Mouse (Mus musculus): Measurements from ENCODE around the gene Wdr48. TPM values are rescaled to one million over a fixed set of nuclear protein-coding genes. Genes with fewer than 3 reads are reported as not detected.

Wdr48 gene
- polyA plus RNA-seq, 1 experiment from 2014 or later: 85.2 TPM

DNA sequence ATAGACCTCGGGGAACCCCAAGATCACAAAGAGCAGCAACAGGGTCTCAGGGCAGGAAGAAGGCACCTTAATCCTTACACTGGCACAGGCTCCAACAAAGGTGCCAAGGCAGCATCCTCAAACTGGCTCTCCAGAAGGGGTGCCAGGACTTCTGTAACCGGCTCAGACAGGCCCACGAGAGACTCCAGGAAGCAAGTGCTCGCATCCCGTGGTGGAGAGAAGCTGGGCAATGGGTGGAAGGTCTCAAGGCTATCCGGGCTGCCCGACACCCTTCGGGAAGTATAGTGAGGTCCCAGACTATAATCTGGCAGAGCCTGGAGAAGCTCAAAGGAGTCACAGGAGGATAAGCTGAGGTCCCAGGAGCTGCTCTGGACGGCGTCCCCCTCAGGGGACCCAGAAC lies 77.5 kb downstream of the Wdr48 start:
- 77% methylated on average over 10 of the region's 10 CpGs for WGBS
- ATAC-seq: no peak
- no peak overlapping the region for H3K27ac ChIP-seq (ENCODE audit: low read length)

DNA sequence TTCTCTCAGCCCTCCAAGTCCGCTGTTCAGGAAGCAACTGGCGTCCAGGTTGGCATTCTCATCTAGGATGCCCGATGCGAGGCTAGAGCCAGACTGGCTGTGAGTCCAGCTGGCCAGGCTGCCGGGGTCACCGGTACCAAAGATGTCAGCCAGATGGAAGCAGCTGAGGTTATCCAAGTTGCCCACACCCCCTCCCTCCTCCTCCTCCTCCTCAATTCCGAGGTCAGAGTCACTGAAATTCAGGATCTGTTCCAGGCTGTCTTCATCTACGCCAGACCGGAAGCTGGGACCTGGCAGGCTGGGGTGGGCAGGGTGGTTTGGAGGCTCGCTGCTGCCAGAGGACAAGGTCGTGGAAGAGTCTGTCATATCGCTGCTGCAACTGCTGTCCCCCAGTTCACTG lies 77.9 kb downstream of the Wdr48 start:
- WGBS: 83% methylated on average over 12 of the region's 12 CpGs
- no peak overlapping the region for H3K9ac ChIP-seq (replicated peaks; ENCODE audit: low read depth, low read length)
- no peak overlapping the region for H3K4me3 ChIP-seq (replicated peaks; ENCODE audit: low read length)
- no peak overlapping the region for H3K4me2 ChIP-seq (ENCODE audit: low read length)
- no peaks in the 10 kb centered on the region for H3K36me3 ChIP-seq (ENCODE audit: control insufficient read depth, insufficient read depth)
- no peak overlapping the region for H3K27ac ChIP-seq (ENCODE audit: low read length)
- H3K4me1 ChIP-seq (replicated peaks; ENCODE audit: control insufficient read depth, insufficient read depth, low read length): peaks cover 34% of the 10 kb centered on the region
- H3K27me3 ChIP-seq (replicated peaks; ENCODE audit: control insufficient read depth, insufficient read depth, low read length): no peaks in the 10 kb centered on the region
- no peaks in the 10 kb centered on the region for H3K9me3 ChIP-seq (ENCODE audit: control insufficient read depth, low read length)
- no peak for ATAC-seq

More for the DNA sequence above, 77.5 kb downstream of the Wdr48 start:
- Histone ChIP-seq H3K9me3 (ENCODE audit: control insufficient read depth, low read length) (no peaks in the 10 kb centered on the region), H3K4me3 (replicated peaks; ENCODE audit: low read length) (no peak overlapping the region), H3K4me1 (replicated peaks; ENCODE audit: control insufficient read depth, insufficient read depth, low read length) (peaks cover 30% of the 10 kb centered on the region), H3K27me3 (replicated peaks; ENCODE audit: control insufficient read depth, insufficient read depth, low read length) (no peaks in the 10 kb centered on the region), H3K4me2 (ENCODE audit: low read length) (no peak overlapping the region), H3K36me3 (ENCODE audit: control insufficient read depth, insufficient read depth) (no peaks in the 10 kb centered on the region), H3K9ac (replicated peaks; ENCODE audit: low read depth, low read length) (no peak overlapping the region)

GRCm38 (mm10) chr9:119973281-119973680 lies 78.6 kb downstream of the Wdr48 start:
- Histone ChIP-seq H3K27ac (ENCODE audit: low read length) (no peak overlapping the region), H3K4me2 (ENCODE audit: low read length) (no peak overlapping the region), H3K36me3 (ENCODE audit: control insufficient read depth, insufficient read depth) (no peaks in the 10 kb centered on the region), H3K9me3 (ENCODE audit: control insufficient read depth, low read length) (no peaks in the 10 kb centered on the region), H3K27me3 (replicated peaks; ENCODE audit: control insufficient read depth, insufficient read depth, low read length) (no peaks in the 10 kb centered on the region), H3K9ac (replicated peaks; ENCODE audit: low read depth, low read length) (no peak overlapping the region), H3K4me3 (replicated peaks; ENCODE audit: low read length) (no peak overlapping the region), H3K4me1 (replicated peaks; ENCODE audit: control insufficient read depth, insufficient read depth, low read length) (peaks cover 41% of the 10 kb centered on the region)
- 90% methylated on average over 23 of the region's 23 CpGs for WGBS
- no peak for ATAC-seq

GRCm38 (mm10) chr9:119973869-119974520 lies 79.3 kb downstream of the Wdr48 start:
- Histone ChIP-seq H3K9me3 (ENCODE audit: control insufficient read depth, low read length) (no peaks in the 10 kb centered on the region), H3K4me3 (replicated peaks; ENCODE audit: low read length) (no peak overlapping the region), H3K27ac (ENCODE audit: low read length) (no peak overlapping the region), H3K9ac (replicated peaks; ENCODE audit: low read depth, low read length) (no peak overlapping the region), H3K4me2 (ENCODE audit: low read length) (no peak overlapping the region), H3K36me3 (ENCODE audit: control insufficient read depth, insufficient read depth) (no peaks in the 10 kb centered on the region), H3K4me1 (replicated peaks; ENCODE audit: control insufficient read depth, insufficient read depth, low read length) (peaks cover 46% of the 10 kb centered on the region), H3K27me3 (replicated peaks; ENCODE audit: control insufficient read depth, insufficient read depth, low read length) (no peaks in the 10 kb centered on the region)
- no peak for ATAC-seq
- WGBS: 96% methylated on average over 27 of the region's 27 CpGs

DNA sequence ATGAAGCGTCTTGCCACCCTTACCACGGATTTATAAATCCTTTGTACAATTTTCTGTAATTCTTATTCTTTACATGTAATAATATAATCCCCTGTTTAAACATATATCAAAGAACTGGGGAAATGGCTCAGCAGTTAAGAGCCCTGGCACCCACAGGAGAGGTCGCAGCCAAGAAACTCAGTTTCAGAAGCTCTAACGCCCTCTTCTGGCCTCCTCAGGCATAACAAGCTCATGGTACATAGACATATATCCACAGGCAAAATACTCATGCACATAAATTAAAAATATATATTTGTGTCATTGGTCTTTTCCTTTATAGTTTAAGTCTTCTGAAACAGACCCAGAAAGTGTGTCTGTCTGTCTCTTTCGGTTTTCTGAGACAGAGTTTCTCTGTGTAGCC lies 79.9 kb downstream of the Wdr48 start:
- 85% methylated on average over 5 of the region's 5 CpGs for WGBS
- Histone ChIP-seq H3K27me3 (replicated peaks; ENCODE audit: control insufficient read depth, insufficient read depth, low read length) (no peaks in the 10 kb centered on the region), H3K27ac (ENCODE audit: low read length) (no peak overlapping the region), H3K9me3 (ENCODE audit: control insufficient read depth, low read length) (no peaks in the 10 kb centered on the region), H3K4me3 (replicated peaks; ENCODE audit: low read length) (no peak overlapping the region), H3K4me1 (replicated peaks; ENCODE audit: control insufficient read depth, insufficient read depth, low read length) (peaks cover 46% of the 10 kb centered on the region), H3K9ac (replicated peaks; ENCODE audit: low read depth, low read length) (no peak overlapping the region), H3K4me2 (ENCODE audit: low read length) (no peak overlapping the region), H3K36me3 (ENCODE audit: control insufficient read depth, insufficient read depth) (no peaks in the 10 kb centered on the region)
- ATAC-seq: no peak

DNA sequence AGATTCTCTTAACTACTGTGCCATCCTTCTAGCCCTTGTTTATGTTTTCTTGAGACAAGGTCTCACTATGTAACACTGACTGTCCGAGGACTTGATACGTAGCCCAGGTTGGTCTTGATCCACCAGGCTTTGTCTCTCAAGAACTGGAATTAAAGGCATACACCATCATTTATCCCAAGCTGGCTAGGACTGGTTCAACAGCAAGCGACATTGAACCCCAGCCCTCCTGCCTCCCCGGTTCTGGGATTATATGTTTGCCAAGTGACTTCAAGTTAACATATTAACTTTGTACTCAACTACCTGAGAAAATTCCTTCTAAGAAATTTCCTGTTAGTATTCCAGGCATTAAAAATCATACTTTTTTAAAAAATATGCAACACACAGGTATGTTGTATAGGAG lies 80.6 kb downstream of the Wdr48 start:
- Histone ChIP-seq H3K36me3 (ENCODE audit: control insufficient read depth, insufficient read depth) (no peaks in the 10 kb centered on the region), H3K27ac (ENCODE audit: low read length) (no peak overlapping the region), H3K4me1 (replicated peaks; ENCODE audit: control insufficient read depth, insufficient read depth, low read length) (peaks cover 42% of the 10 kb centered on the region), H3K4me3 (replicated peaks; ENCODE audit: low read length) (no peak overlapping the region), H3K9me3 (ENCODE audit: control insufficient read depth, low read length) (no peaks in the 10 kb centered on the region), H3K9ac (replicated peaks; ENCODE audit: low read depth, low read length) (no peak overlapping the region), H3K4me2 (ENCODE audit: low read length) (no peak overlapping the region), H3K27me3 (replicated peaks; ENCODE audit: control insufficient read depth, insufficient read depth, low read length) (no peaks in the 10 kb centered on the region)
- WGBS: 90% methylated on average over 4 of the region's 4 CpGs
- ATAC-seq: no peak

Other genes with a start within 250 kb of the Wdr48 start
- gene Scn10a, start 175.6 kb upstream of the Wdr48 start, polyA plus RNA-seq (2015; fragmentation: Nextera tagmentation; extraction: Ambion mirVana): 0.09 and 0.20 TPM in 2 replicates
- gene Scn11a, start 69.4 kb upstream of the Wdr48 start, polyA plus RNA-seq (2015; fragmentation: Nextera tagmentation; extraction: Ambion mirVana): 0.26 and 0.27 TPM in 2 replicates
- gene Gorasp1, start 42.7 kb downstream of the Wdr48 start, polyA plus RNA-seq (2015; fragmentation: Nextera tagmentation; extraction: Ambion mirVana): 23.8 and 30.4 TPM in 2 replicates
- 0.37 and 0.76 TPM in 2 replicates for gene Ttc21a, start 42.7 kb downstream of the Wdr48 start, polyA plus RNA-seq (2015; fragmentation: Nextera tagmentation; extraction: Ambion mirVana)
- 2.0 and 2.5 TPM in 2 replicates for gene Csrnp1, start 89.8 kb downstream of the Wdr48 start, polyA plus RNA-seq (2015; fragmentation: Nextera tagmentation; extraction: Ambion mirVana)
- not detected in 2 replicates for gene Xirp1, start 128.7 kb downstream of the Wdr48 start, polyA plus RNA-seq (2015; fragmentation: Nextera tagmentation; extraction: Ambion mirVana)
- gene Cx3cr1, start 175.0 kb downstream of the Wdr48 start, polyA plus RNA-seq (2015; fragmentation: Nextera tagmentation; extraction: Ambion mirVana): 6.4 and 7.0 TPM in 2 replicates
- not detected in 2 replicates for gene Ccr8, start 197.2 kb downstream of the Wdr48 start, polyA plus RNA-seq (2015; fragmentation: Nextera tagmentation; extraction: Ambion mirVana)
- gene Slc25a38, start 215.5 kb downstream of the Wdr48 start, polyA plus RNA-seq (2015; fragmentation: Nextera tagmentation; extraction: Ambion mirVana): 37.5 and 39.4 TPM in 2 replicates
- gene Rpsa, start 232.8 kb downstream of the Wdr48 start, polyA plus RNA-seq (2015; fragmentation: Nextera tagmentation; extraction: Ambion mirVana): 953 and 1,017 TPM in 2 replicates

All from forebrain, embryonic 16.5 days (tissue).